Mouse (Mus musculus): ENCODE data around the gene Fkbp6. TPM values are rescaled to one million over a fixed set of nuclear protein-coding genes. Genes with fewer than 3 reads are reported as not detected.

Fkbp6 gene
- not detected in 2 replicates for polyA plus RNA-seq (2012; rRNA removed; ENCODE audit: low replicate concordance)

DNA sequence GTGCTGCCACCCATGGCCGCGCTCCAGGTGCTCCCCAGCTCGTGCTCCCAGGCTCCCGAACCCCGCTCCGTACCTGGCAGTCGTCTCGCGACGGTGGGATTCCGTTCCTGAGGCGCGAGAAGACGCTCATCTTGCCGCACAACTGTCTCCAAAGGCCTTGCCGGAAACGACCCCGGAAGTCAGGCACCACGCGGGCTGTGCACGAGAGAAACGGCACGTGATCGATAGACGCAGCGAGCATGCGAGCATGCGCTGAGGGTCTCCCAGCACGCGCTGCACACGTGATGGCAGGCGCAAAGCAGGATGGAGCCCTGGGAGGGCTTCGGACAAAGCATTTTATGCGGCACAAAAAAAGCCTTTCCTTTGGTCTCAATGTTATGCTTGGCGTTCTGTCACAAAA lies at the start of gene Fkbp6:
Gene Fkbp6 (minus strand): TSS at position 183 of the 400 bp plus-strand sequence.

DNA sequence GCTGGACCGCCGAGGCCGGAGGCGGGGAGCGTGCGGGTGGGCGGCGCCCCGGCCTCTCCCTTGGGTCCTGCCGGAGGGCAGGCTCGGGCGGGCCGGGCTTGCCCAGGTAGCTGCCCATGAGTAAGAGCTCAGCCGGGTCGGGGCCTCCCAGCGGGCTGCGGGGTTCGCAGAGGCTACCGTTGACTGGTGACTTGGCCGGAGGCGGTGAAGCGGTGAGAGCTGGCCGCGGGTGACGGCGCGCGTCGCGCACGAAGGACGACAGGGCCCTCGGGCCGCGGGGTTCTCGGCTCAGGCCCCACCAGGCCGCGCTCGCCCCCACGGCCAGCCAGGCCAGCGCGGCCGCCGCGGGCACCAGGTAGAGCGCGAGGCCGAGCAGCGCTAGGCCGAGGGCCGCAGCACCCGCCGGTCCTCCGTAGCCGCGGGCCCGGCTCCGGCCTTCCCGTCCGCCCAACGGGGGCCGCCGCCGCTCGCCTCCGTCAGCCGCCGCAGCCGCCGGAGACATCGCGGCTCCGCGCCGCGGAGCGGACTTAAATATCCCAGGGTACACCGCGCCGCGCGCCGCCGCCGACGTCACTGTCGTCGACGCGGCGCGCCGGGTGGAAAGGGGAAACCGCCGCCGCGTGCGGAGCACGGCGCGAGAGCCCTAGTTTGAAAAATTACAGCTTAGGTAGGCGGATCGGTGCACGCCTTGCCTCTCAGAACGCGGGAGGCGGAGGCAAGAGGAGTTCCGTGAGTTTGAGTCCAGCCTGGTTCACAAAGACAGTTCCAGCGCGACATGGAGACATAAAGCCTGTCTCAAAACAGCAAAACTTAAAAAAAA lies 44.4 kb upstream of the Fkbp6 start, which contains the start of gene Pom121:
Gene Pom121 (minus strand): TSS at position 543 of the 820 bp plus-strand sequence.

DNA sequence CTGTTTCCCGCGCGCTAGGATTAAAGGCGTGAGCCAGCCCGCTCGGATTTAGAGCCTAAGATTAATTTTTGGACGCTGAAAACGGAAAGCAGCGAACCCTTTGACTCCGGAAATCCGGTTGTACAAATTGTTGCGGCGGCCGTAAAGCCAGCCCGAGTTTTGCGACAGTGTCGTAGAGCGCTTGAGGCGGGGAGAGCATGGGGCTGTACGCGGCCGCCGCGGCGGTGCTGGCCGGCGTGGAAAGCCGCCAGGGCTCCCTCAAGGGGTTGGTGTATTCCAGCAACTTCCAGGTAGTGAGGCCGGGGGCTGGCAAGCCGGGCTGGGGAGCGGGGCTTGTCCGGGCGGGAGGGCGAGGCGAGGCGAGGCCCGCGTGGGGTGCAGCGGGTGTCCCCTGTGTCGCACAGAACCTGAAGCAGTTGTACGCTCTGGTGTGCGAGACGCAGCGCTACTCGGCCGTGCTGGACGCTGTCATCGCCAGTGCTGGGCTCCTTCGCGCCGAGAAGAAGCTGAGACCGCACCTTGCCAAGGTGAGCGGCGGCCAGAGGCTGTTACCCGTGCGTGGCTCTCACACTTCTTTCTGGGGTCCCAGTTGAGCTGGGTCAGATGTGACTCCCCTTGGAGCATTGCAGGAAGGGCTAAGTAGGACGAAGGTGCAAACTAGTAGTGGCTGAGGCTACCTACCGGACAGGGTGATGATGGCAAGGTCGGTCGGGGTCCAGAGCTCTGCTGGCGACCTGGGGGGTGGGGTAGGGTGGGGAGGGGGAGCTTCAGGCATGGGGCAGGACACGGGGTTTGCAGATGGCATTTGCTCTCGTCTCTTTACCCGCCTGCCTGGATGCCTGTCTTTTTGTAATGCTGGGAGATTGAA lies 20.2 kb upstream of the Fkbp6 start, which contains the start of gene Nsun5:
Gene Nsun5 (plus strand): TSS at position 167 of the 868 bp plus-strand sequence.

DNA sequence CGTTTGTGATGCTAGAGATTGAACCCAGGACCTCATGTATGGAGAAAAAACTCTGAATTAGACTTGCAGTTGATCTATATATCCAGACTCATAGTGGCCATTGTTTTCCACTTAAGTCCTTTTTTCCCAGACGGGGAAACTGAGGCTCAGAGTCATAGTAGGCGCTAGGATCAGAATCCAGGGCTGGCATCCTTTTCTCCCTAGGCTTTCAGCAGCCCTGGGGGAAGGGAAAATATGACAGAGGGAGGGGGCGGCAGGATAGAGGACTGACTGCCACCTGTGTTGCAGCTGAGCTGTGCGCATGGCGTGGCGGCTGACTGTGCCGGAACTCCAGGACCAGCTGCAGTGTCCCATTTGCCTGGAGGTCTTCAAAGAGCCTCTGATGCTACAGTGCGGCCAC lies 3.2 kb upstream of the Fkbp6 start, which contains the start of gene Trim50:
Gene Trim50 (plus strand): TSS at position 301 of the 400 bp plus-strand sequence.

DNA sequence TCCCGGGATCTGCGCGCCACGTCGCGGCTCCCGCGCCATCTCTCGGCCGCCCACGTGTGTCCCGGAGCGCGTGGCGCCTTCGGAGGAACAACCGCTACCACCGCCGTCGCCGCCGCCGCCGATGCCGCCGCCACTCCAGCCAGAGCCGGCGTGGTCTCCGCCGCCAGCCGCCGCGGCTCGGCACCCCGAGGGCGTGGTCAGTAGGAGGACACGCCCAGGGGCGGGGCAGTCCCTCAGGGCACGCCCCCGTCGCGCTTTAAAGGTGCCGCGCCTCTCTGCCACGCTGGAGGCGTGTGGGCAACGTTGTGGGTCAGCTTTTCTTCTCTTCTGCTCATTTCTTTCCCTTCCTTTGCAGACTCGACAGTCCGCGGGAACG lies 98.8 kb downstream of the Fkbp6 start, which contains the start of gene Fzd9:
Gene Fzd9 (minus strand): TSS at position 152 of the 376 bp plus-strand sequence.

Other genes with a start within 250 kb of the Fkbp6 start
- gene Tbl2, start 200.4 kb downstream of the Fkbp6 start, polyA plus RNA-seq (2012; rRNA removed; ENCODE audit: low replicate concordance), result 4.3 and 6.7 TPM in 2 replicates
- gene Bcl7b, start 181.8 kb downstream of the Fkbp6 start, polyA plus RNA-seq (2012; rRNA removed; ENCODE audit: low replicate concordance), result 33.0 and 36.1 TPM in 2 replicates
- gene Baz1b, start 162.8 kb downstream of the Fkbp6 start, polyA plus RNA-seq (2012; rRNA removed; ENCODE audit: low replicate concordance), result 12.7 and 13.0 TPM in 2 replicates
- 3.7 and 4.7 TPM in 2 replicates for gene Fzd9, start 98.8 kb downstream of the Fkbp6 start, polyA plus RNA-seq (2012; rRNA removed; ENCODE audit: low replicate concordance)
- gene Trim50, start 3.3 kb upstream of the Fkbp6 start, polyA plus RNA-seq (2012; rRNA removed; ENCODE audit: low replicate concordance), result 1.1 TPM in 1 of 2 replicates, not detected in the other
- 16.7 and 21.1 TPM in 2 replicates for gene Nsun5, start 19.9 kb upstream of the Fkbp6 start, polyA plus RNA-seq (2012; rRNA removed; ENCODE audit: low replicate concordance)
- gene Pom121, start 44.5 kb upstream of the Fkbp6 start, polyA plus RNA-seq (2012; rRNA removed; ENCODE audit: low replicate concordance), result 22.4 and 25.2 TPM in 2 replicates
- gene Hip1, start 195.1 kb upstream of the Fkbp6 start, polyA plus RNA-seq (2012; rRNA removed; ENCODE audit: low replicate concordance), result 2.6 and 5.7 TPM in 2 replicates
- not detected in 2 replicates for gene Ccl26, start 213.5 kb upstream of the Fkbp6 start, polyA plus RNA-seq (2012; rRNA removed; ENCODE audit: low replicate concordance)
- gene Ccl24, start 223.0 kb upstream of the Fkbp6 start, polyA plus RNA-seq (2012; rRNA removed; ENCODE audit: low replicate concordance), result 4.2 TPM in 1 of 2 replicates, not detected in the other